Mouse (Mus musculus): ENCODE measurements at regions not wholly inside any gene's neighbourhood (a gene's known extent, or its start where the extent isn't known, plus 50 kb on each side); places are given as distances from the start of the nearest gene placed in this dataset.

DNA sequence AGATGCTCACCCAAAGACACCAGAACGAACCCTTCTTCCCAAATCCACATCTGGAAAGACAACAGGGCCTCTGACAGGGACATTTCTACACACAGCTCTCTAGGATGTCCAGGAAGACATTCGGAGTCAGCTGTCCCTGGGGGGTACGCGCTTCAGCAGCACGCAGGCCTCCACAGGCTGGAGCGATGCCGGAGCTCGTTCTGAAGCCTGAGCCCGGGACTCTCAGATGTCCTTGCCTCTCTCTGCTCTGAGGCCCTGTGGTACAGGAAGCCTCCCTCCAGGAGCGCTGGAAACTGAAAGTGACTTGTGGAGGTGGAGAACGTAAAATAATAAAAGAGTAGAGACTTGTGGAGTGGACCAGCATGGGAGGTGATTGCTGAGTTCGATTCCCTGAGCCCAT, 116.8 kb upstream of the 1700021F07Rik start:
- H3K9ac ChIP-seq (ENCODE audit: low read length): no peak overlapping the region
- no peak overlapping the region for H3K4me3 ChIP-seq (ENCODE audit: low read depth, low read length)
- no peak overlapping the region for H3K27ac ChIP-seq (ENCODE audit: low read depth, low read length)
- no peaks in the 10 kb centered on the region for H3K36me3 ChIP-seq (ENCODE audit: control insufficient read depth, insufficient read depth, low read length)
- H3K4me2 ChIP-seq: no peak overlapping the region
- no peak for DNase-seq (ENCODE audit: low spot score, missing footprints)
- WGBS: 78% methylated on average over 12 of the region's 12 CpGs
- H3K9me3 ChIP-seq (ENCODE audit: control insufficient read depth, low read length): no peaks in the 10 kb centered on the region
- H3K4me1 ChIP-seq (ENCODE audit: control insufficient read depth, insufficient read depth, low read length): peaks cover 19% of the 10 kb centered on the region
- ATAC-seq (ENCODE audit: low FRiP score): no peak
- no peaks in the 10 kb centered on the region for H3K27me3 ChIP-seq (ENCODE audit: control insufficient read depth, insufficient read depth, low read length)

- Histone ChIP-seq H3K27ac (ENCODE audit: low read depth, low read length) (no peak overlapping the region; the same call in 1 of the 2 replicates), H3K9me3 (ENCODE audit: control insufficient read depth, low read length) (no peaks in the 10 kb centered on the region), H3K4me2 (no peak overlapping the region), H3K4me1 (ENCODE audit: control insufficient read depth, insufficient read depth, low read length) (peaks cover 19% of the 10 kb centered on the region), H3K9ac (ENCODE audit: low read length) (no peak overlapping the region), H3K4me3 (ENCODE audit: low read depth, low read length) (no peak overlapping the region), H3K36me3 (ENCODE audit: control insufficient read depth, insufficient read depth, low read length) (no peaks in the 10 kb centered on the region), H3K27me3 (ENCODE audit: control insufficient read depth, insufficient read depth, low read length) (no peaks in the 10 kb centered on the region)
- peak; percentile 77 for ATAC-seq (ENCODE audit: low FRiP score)
- WGBS: 29% methylated on average over 13 of the region's 13 CpGs
- peak; percentile 86 for DNase-seq (ENCODE audit: low spot score, missing footprints)
These were observed 115.9 kb upstream of the 1700021F07Rik start for GRCm38 (mm10) chr2:173406344-173407094.

- peak; percentile 38 for ATAC-seq (ENCODE audit: low FRiP score)
- DNase-seq (ENCODE audit: low spot score, missing footprints): no peak
- no peaks in the 10 kb centered on the region for H3K27me3 ChIP-seq (ENCODE audit: control insufficient read depth, insufficient read depth, low read length)
- H3K4me2 ChIP-seq: no peak overlapping the region
- WGBS: 80% methylated on average over 3 of the region's 3 CpGs
- H3K36me3 ChIP-seq (ENCODE audit: control insufficient read depth, insufficient read depth, low read length): no peaks in the 10 kb centered on the region
- peaks cover 19% of the 10 kb centered on the region for H3K4me1 ChIP-seq (ENCODE audit: control insufficient read depth, insufficient read depth, low read length)
- H3K9me3 ChIP-seq (ENCODE audit: control insufficient read depth, low read length): no peaks in the 10 kb centered on the region
- no peak overlapping the region for H3K9ac ChIP-seq (ENCODE audit: low read length)
- no peak overlapping the region for H3K27ac ChIP-seq (ENCODE audit: low read depth, low read length)
- no peak overlapping the region for H3K4me3 ChIP-seq (ENCODE audit: low read depth, low read length)
These were observed 115.3 kb upstream of the 1700021F07Rik start for GRCm38 (mm10) chr2:173407133-173407532.

- Histone ChIP-seq H3K27ac (ENCODE audit: low read depth, low read length) (no peak overlapping the region), H3K4me3 (ENCODE audit: low read depth, low read length) (no peak overlapping the region), H3K9ac (ENCODE audit: low read length) (no peak overlapping the region), H3K4me2 (no peak overlapping the region), H3K4me1 (ENCODE audit: control insufficient read depth, insufficient read depth, low read length) (peaks cover 19% of the 10 kb centered on the region), H3K36me3 (ENCODE audit: control insufficient read depth, insufficient read depth, low read length) (no peaks in the 10 kb centered on the region), H3K27me3 (ENCODE audit: control insufficient read depth, insufficient read depth, low read length) (no peaks in the 10 kb centered on the region), H3K9me3 (ENCODE audit: control insufficient read depth, low read length) (no peaks in the 10 kb centered on the region)
- ATAC-seq (ENCODE audit: low FRiP score) (no peak), DNase-seq (ENCODE audit: low spot score, missing footprints) (no peak)
- 92% methylated on average over 5 of the region's 5 CpGs for WGBS
These were observed 113.7 kb upstream of the 1700021F07Rik start for GRCm38 (mm10) chr2:173408681-173409081.

GRCm38 (mm10) chr2:173409433-173409832, 113.0 kb upstream of the 1700021F07Rik start:
- H3K4me1 ChIP-seq (ENCODE audit: control insufficient read depth, insufficient read depth, low read length): peaks cover 19% of the 10 kb centered on the region
- H3K27ac ChIP-seq (ENCODE audit: low read depth, low read length): peak overlapping the region; percentile 30; the same call in 1 of the 2 replicates

DNA sequence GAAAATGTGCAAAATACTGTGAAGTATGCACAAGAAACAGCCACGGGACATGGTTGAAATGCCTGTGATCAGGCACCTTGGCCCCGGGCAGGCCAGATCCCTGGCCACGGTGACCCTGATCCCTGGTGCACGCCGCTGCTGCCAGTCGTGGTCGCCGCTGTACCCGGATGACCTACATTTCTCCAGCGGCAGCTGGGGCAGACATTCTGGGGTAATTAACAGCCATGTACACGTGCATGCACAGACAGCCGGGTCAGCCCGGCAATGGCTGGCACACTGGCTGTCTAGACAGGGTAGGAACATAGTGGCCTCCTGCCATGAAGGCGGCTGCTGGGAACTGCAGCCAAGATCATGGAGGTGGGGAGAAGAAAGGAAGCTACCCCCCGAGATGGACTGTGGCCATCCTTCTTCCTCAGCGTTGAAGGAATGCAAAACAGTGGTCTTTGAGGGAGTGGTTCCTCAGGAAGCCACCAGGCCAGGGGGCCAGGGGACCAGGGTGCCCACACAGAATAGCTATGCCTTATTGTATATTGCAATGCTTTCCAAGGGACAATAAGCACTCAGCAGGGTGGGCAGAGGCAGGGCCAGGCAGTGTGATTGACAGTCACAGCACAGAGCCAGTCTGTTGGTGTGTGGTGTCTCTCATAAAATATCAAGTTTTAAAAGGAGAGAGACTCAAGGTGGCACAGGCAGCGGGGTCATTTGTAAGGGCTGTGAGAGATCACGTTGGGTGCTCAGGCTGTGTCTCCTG, 108.3 kb upstream of the 1700021F07Rik start:
- DNase-seq (ENCODE audit: low spot score, missing footprints): no peak
- no peaks in the 10 kb centered on the region for H3K36me3 ChIP-seq (ENCODE audit: control insufficient read depth, insufficient read depth, low read length)
- H3K27me3 ChIP-seq (ENCODE audit: control insufficient read depth, insufficient read depth, low read length): no peaks in the 10 kb centered on the region
- H3K9ac ChIP-seq (ENCODE audit: low read length): no peak overlapping the region
- WGBS: 79% methylated on average over 18 of the region's 18 CpGs
- H3K27ac ChIP-seq (ENCODE audit: low read depth, low read length): no peak overlapping the region
- no peak overlapping the region for H3K4me2 ChIP-seq
- H3K4me1 ChIP-seq (ENCODE audit: control insufficient read depth, insufficient read depth, low read length): peaks cover 2% of the 10 kb centered on the region
- ATAC-seq (ENCODE audit: low FRiP score): 0 out of 2 replicates have a peak, but pooled peaks have one; percentile 14
- H3K4me3 ChIP-seq (ENCODE audit: low read depth, low read length): no peak overlapping the region
- no peaks in the 10 kb centered on the region for H3K9me3 ChIP-seq (ENCODE audit: control insufficient read depth, low read length)

More at GRCm38 (mm10) chr2:173409433-173409832, 113.0 kb upstream of the 1700021F07Rik start:
- H3K9me3 ChIP-seq (ENCODE audit: control insufficient read depth, low read length): no peaks in the 10 kb centered on the region
- H3K4me3 ChIP-seq (ENCODE audit: low read depth, low read length): no peak overlapping the region
- 44% methylated on average over 16 of the region's 16 CpGs for WGBS
- ATAC-seq (ENCODE audit: low FRiP score) (peak; percentile 54), DNase-seq (ENCODE audit: low spot score, missing footprints) (no peak)
- H3K9ac ChIP-seq (ENCODE audit: low read length): no peak overlapping the region
- no peaks in the 10 kb centered on the region for H3K36me3 ChIP-seq (ENCODE audit: control insufficient read depth, insufficient read depth, low read length)
- H3K4me2 ChIP-seq: no peak overlapping the region
- H3K27me3 ChIP-seq (ENCODE audit: control insufficient read depth, insufficient read depth, low read length): no peaks in the 10 kb centered on the region

DNA sequence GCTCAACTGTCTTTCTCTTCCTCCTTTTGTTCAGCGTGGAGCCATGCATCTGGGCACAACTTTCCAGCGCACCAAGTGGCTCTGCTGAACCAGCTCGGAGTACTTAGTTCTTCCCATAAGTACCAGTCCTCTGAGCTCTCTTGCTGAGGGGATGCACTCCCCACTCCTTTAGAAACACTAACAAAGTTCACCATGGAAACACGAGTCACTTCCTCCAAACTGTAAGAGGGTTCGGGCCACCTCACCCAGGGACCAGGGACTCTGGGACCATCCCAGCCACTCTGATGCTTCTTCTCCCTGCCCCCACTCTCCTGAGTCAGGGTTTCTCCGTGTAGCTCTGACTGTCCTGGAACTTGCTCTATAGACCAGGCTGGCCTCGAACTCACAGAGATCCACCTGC, 107.0 kb upstream of the 1700021F07Rik start:
- no peak for DNase-seq (ENCODE audit: low spot score, missing footprints)
- Histone ChIP-seq H3K4me2 (no peak overlapping the region), H3K27me3 (ENCODE audit: control insufficient read depth, insufficient read depth, low read length) (no peaks in the 10 kb centered on the region), H3K4me1 (ENCODE audit: control insufficient read depth, insufficient read depth, low read length) (no peaks in the 10 kb centered on the region; the same call in 1 of the 2 replicates), H3K9ac (ENCODE audit: low read length) (no peak overlapping the region), H3K36me3 (ENCODE audit: control insufficient read depth, insufficient read depth, low read length) (no peaks in the 10 kb centered on the region), H3K27ac (ENCODE audit: low read depth, low read length) (no peak overlapping the region), H3K9me3 (ENCODE audit: control insufficient read depth, low read length) (no peaks in the 10 kb centered on the region), H3K4me3 (ENCODE audit: low read depth, low read length) (no peak overlapping the region)
- 79% methylated on average over 7 of the region's 7 CpGs for WGBS
- ATAC-seq (ENCODE audit: low FRiP score): no peak

DNA sequence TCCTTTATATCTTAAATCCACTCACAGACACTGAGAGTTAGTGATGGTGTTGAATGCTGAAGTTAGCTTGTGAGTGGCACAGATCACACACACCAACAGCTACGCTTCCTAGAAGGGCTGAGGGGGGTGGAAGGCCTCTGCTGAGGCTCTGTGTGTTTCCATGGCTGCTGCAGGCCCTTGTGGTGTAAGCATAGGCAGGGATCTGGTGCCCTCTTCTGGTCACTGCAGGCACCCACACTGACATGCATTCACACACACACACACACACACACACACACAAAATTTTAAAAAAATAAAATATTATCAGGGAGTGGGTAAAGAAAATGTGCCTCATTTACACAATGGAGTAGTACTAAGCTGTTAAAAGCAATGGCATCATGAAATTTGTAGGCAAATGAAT, 105.5 kb upstream of the 1700021F07Rik start:
- no peaks in the 10 kb centered on the region for H3K36me3 ChIP-seq (ENCODE audit: control insufficient read depth, insufficient read depth, low read length)
- no peak for DNase-seq (ENCODE audit: low spot score, missing footprints)
- no peaks in the 10 kb centered on the region for H3K9me3 ChIP-seq (ENCODE audit: control insufficient read depth, low read length)

GRCm38 (mm10) chr2:173418951-173419350, 103.4 kb upstream of the 1700021F07Rik start:
- ATAC-seq (ENCODE audit: low FRiP score) (no peak), DNase-seq (ENCODE audit: low spot score, missing footprints) (no peak)
- no peaks in the 10 kb centered on the region for H3K27me3 ChIP-seq (ENCODE audit: control insufficient read depth, insufficient read depth, low read length)
- WGBS: 83% methylated on average over 7 of the region's 7 CpGs
- H3K4me3 ChIP-seq (ENCODE audit: low read depth, low read length): no peak overlapping the region
- H3K36me3 ChIP-seq (ENCODE audit: control insufficient read depth, insufficient read depth, low read length): no peaks in the 10 kb centered on the region
- H3K9ac ChIP-seq (ENCODE audit: low read length): no peak overlapping the region
- no peaks in the 10 kb centered on the region; the same call in 1 of the 2 replicates for H3K4me1 ChIP-seq (ENCODE audit: control insufficient read depth, insufficient read depth, low read length)
- no peak overlapping the region for H3K4me2 ChIP-seq
- no peaks in the 10 kb centered on the region for H3K9me3 ChIP-seq (ENCODE audit: control insufficient read depth, low read length)
- no peak overlapping the region for H3K27ac ChIP-seq (ENCODE audit: low read depth, low read length)

More for the DNA sequence above, 105.5 kb upstream of the 1700021F07Rik start:
- Histone ChIP-seq H3K27ac (ENCODE audit: low read depth, low read length) (no peak overlapping the region), H3K4me1 (ENCODE audit: control insufficient read depth, insufficient read depth, low read length) (no peaks in the 10 kb centered on the region; the same call in 1 of the 2 replicates), H3K4me2 (no peak overlapping the region), H3K9ac (ENCODE audit: low read length) (no peak overlapping the region), H3K27me3 (ENCODE audit: control insufficient read depth, insufficient read depth, low read length) (no peaks in the 10 kb centered on the region), H3K4me3 (ENCODE audit: low read depth, low read length) (no peak overlapping the region)
- WGBS: 68% methylated on average over 1 of the region's 1 CpGs
- ATAC-seq (ENCODE audit: low FRiP score): no peak
